Mouse (Mus musculus) stomach, embryonic 16.5 days (tissue): ENCODE measurements around the gene Arhgap35. TPM values are rescaled to one million over a fixed set of nuclear protein-coding genes. Genes with fewer than 3 reads are reported as not detected.
"Not testable (repeated sequence)": the region's sequence is repeated elsewhere in the genome, so short reads cannot be mapped to it uniquely, and the experiment has no call there.

Experiments
- ATAC-seq: fragments of 200-750 bp; cut with Nextera tagmentation; 2 replicates; pipeline ENCODE4 v1.8.0; 2017; ENCODE audit warnings: moderate number of reproducible peaks, moderate TSS enrichment; ENCODE audit not compliant: insufficient read depth, low FRiP score
- H3K27ac ChIP-seq: fragments of 300-500 bp; sonication (generic); 2 replicates; pipeline ENCODE4 v1.5.1; 2014; ENCODE audit warnings: low read length
- H3K27me3 ChIP-seq: fragments of 300-500 bp; sonication (generic); 2 replicates; pipeline ENCODE4 v1.6.1; 2014; ENCODE audit warnings: low read length, control low read depth, mixed read lengths; ENCODE audit not compliant: control insufficient read depth, insufficient read depth
- H3K36me3 ChIP-seq: fragments of 300-500 bp; sonication (generic); 2 replicates; pipeline ENCODE4 v1.6.1; 2014; ENCODE audit warnings: low read length; ENCODE audit not compliant: control insufficient read depth, insufficient read depth
- H3K4me1 ChIP-seq: fragments of 300-500 bp; sonication (generic); 2 replicates; pipeline ENCODE4 v1.6.1; 2014; ENCODE audit warnings: low read length, control low read depth, mixed read lengths; ENCODE audit not compliant: control insufficient read depth, insufficient read depth
- H3K4me2 ChIP-seq: fragments of 300-500 bp; sonication (generic); 2 replicates; pipeline ENCODE4 v1.6.1; 2014; ENCODE audit warnings: low read depth, low read length, mixed read lengths
- H3K4me3 ChIP-seq: fragments of 300-500 bp; sonication (generic); replicated peaks from 2 replicates; pipeline ENCODE4 v1.5.1; 2014; ENCODE audit warnings: mild to moderate bottlenecking, low read length
- H3K9ac ChIP-seq: fragments of 300-500 bp; sonication (generic); 2 replicates; pipeline ENCODE4 v1.6.1; 2014; ENCODE audit warnings: low read length
- H3K9me3 ChIP-seq: fragments of 300-500 bp; sonication (generic); replicated peaks from 2 replicates; pipeline ENCODE4 v1.6.1; 2016; ENCODE audit warnings: low read length, control low read depth; ENCODE audit not compliant: control insufficient read depth
- WGBS: fragments of 180-500 bp; shearing (Covaris S2); extraction: QIAGEN DNeasy Blood & Tissue Kit; methylation state at CpG from one replicate; pipeline ENCODE4 v1.1.7; 2014; 5-methylcytosine and 5-hydroxymethylcytosine counted together
- polyA plus RNA-seq: library from polyadenylated mRNA; unstranded; fragments of >200 nt; fragmentation: Nextera tagmentation; extraction: Ambion mirVana; gene quantifications from 2 replicates; pipeline ENCODE4 v1.2.1, GENCODE M21; 2015

Arhgap35 gene
- polyA plus RNA-seq, 1 experiment from 2014 or later, result 11.4 TPM

DNA sequence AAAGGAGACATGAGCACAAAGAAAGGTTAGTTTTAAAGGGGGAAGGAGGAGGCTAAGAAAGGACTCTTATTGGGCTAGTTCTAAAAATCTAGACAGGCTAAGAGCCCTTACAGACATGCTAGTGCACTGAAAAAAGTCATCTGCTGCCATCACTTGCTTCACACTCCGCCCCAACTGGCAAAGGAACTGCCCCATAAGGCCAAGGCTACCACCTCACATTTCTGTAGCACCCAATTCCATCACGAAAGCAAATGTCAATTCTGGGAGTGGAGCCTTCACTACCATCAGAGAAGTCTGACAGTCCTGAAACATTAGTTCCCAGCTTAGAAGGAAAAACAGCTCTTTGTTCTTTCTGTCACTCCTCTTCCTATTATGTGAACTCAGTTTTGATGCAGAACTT, 4.4 kb downstream of the Arhgap35 start:
- H3K9ac ChIP-seq, result no peak overlapping the region
- H3K36me3 ChIP-seq, result no peaks in the 10 kb centered on the region
- WGBS, result 78% methylated on average over 2 of the region's 2 CpGs
- H3K9me3 ChIP-seq, result no peaks in the 10 kb centered on the region
- no peak overlapping the region for H3K4me3 ChIP-seq
- peaks cover 19% of the 10 kb centered on the region for H3K4me1 ChIP-seq
- no peak overlapping the region for H3K4me2 ChIP-seq
- no peaks in the 10 kb centered on the region for H3K27me3 ChIP-seq
- no peak overlapping the region for H3K27ac ChIP-seq
- ATAC-seq, result no peak

DNA sequence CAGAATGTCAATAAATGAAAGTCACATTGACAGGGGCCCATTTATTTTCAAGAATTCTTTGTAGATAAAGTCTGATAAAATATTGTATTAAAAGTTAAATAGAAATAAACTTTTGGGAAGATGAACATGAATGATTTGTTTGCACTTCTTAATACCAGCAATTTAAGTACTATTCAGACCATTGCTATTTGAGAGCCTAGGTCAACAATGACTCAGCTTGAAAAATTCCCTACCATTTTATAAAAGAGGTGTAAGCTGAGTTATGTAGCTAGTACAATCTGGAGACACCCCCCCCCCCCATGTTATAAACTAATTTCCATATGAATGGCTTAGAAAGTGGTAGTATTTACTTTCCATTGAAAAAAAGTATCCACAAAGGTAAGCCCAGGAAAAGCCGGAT, 5.8 kb downstream of the Arhgap35 start:
- peaks cover 19% of the 10 kb centered on the region for H3K4me1 ChIP-seq
- H3K4me3 ChIP-seq, result no peak overlapping the region
- H3K36me3 ChIP-seq, result no peaks in the 10 kb centered on the region
- H3K9me3 ChIP-seq, result peaks cover 2% of the 10 kb centered on the region; the same call in 1 of the 2 replicates
- no peak overlapping the region for H3K27ac ChIP-seq
- no peak overlapping the region for H3K9ac ChIP-seq
- H3K27me3 ChIP-seq, result no peaks in the 10 kb centered on the region
- H3K4me2 ChIP-seq, result no peak overlapping the region
- no peak for ATAC-seq
- WGBS, result 67% methylated on average over 1 of the region's 1 CpGs

DNA sequence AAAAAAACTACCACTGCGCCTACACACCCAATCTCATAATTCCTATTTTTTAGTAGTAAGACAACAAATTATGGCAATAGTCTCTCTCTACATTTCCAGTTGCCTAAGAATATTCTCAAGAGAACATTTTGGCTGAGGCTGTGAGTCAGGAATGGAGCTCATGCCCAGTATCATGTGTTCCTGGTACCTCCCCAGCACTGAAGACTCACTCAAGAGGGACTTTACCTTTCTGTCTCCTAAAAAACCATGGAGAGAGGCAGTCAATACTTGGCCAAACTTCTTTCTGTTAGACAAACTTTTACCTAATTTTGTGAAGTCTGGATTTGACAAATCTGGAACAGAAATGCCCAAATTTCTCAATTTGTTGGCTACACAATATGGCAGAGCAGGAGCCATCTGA, 6.7 kb downstream of the Arhgap35 start:
- no peak overlapping the region for H3K9ac ChIP-seq
- H3K36me3 ChIP-seq, result no peaks in the 10 kb centered on the region
- peaks cover 4% of the 10 kb centered on the region; the same call in 1 of the 2 replicates for H3K9me3 ChIP-seq
- ATAC-seq, result no peak
- H3K4me2 ChIP-seq, result no peak overlapping the region
- H3K4me3 ChIP-seq, result no peak overlapping the region
- no peaks in the 10 kb centered on the region for H3K27me3 ChIP-seq
- 96% methylated on average over 1 of the region's 1 CpGs for WGBS
- peaks cover 13% of the 10 kb centered on the region for H3K4me1 ChIP-seq
- no peak overlapping the region for H3K27ac ChIP-seq

DNA sequence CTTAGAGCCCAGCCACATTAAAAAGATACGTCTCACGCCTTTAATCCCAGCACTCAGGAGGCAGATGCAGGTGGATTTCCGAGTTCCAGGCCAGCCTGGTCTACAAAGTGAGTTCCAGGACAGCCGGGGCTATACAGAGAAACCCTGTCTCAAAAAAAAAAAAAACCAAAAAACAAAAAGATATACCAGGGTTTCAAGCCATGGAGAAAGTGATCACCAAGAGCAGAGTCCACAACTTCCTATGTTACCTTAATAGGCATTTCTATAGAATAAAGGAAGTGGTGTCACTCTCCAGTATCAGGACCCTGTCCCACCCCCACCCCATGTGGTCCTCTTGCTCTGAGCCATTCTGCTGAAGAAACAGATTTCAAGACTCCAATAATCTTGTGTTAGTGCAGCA, 8.0 kb downstream of the Arhgap35 start:
- not testable (repeated sequence) for H3K36me3 ChIP-seq, H3K27me3 ChIP-seq, H3K4me3 ChIP-seq, H3K4me1 ChIP-seq, H3K9ac ChIP-seq, H3K4me2 ChIP-seq, ATAC-seq, H3K27ac ChIP-seq, H3K9me3 ChIP-seq
- WGBS, result 87% methylated on average over 4 of the region's 4 CpGs

DNA sequence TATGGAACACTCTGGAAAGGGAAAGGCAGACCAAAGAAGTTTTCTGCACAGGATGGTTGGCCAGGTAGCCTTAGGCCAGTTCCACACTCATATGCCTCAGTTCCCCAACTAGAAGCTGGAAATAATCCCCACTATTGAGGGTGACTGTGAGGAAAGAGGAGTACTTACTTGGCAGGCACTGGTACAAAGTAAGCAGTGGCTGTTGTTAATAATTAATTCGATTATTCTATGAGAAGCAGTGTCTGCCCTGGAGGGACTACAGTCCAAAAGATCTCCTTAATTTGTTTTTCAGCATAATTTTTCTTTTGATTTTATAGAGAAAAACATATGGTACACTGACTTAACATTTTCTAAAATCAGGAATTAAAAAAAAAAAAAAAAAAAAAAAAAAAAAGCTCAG, 10.7 kb downstream of the Arhgap35 start:
- 88% methylated on average over 1 of the region's 1 CpGs for WGBS

DNA sequence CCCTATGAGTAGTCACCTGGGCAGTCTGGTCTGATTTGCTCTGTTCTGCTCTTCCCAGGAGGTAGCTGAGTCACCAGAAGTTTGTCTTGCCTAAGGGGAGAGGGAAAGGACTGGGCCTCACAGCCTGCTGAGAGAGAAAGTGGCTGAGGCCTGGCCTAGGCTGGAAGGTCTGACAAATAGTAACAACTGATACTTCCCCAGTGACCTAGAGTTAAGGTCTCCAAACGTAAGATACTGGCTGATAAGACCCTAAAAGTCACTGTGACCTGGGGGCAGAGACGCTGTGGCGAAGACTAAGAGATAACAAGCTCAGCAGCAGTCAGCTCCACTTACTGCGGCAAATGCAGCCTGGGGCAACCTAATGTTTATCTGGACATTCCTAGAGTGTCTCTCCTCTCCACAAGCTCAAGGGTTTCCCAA, 13.1 kb downstream of the Arhgap35 start:
- no peak for ATAC-seq
- 31% methylated on average over 4 of the region's 4 CpGs for WGBS

More for the DNA sequence above, 10.7 kb downstream of the Arhgap35 start:
- Histone ChIP-seq H3K4me1 (peaks cover 3% of the 10 kb centered on the region; the same call in 1 of the 2 replicates), H3K9me3 (peaks cover 4% of the 10 kb centered on the region; the same call in 1 of the 2 replicates), H3K27ac (no peak overlapping the region), H3K27me3 (no peaks in the 10 kb centered on the region), H3K36me3 (no peaks in the 10 kb centered on the region), H3K9ac (no peak overlapping the region), H3K4me2 (no peak overlapping the region), H3K4me3 (no peak overlapping the region)
- ATAC-seq, result no peak

DNA sequence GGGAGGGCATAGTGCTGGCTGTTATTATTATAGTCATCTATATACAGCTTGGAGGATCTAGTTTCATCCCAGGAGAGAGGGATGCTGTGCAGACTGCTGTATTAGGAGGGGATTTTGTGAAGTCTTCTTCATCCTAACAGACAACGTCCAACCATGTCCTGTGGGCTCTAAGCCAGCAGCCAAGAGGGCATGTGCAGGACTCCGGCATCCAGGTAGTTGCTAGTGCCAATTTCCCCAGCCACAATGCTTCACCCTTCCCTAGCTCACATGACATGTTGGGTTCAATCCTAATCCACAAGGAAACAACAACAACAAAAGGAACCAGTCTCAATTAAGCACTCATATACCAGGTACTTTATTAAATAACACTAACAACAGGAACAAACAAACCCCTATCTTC, 15.8 kb downstream of the Arhgap35 start:
- WGBS, result 75% methylated on average over 2 of the region's 2 CpGs
- no peaks in the 10 kb centered on the region for H3K27me3 ChIP-seq
- no peak overlapping the region for H3K4me3 ChIP-seq
- peaks cover 3% of the 10 kb centered on the region; the same call in 1 of the 2 replicates for H3K9me3 ChIP-seq
- H3K27ac ChIP-seq, result no peak overlapping the region
- H3K36me3 ChIP-seq, result no peaks in the 10 kb centered on the region
- no peak overlapping the region for H3K9ac ChIP-seq
- H3K4me2 ChIP-seq, result no peak overlapping the region
- ATAC-seq, result no peak
- peaks cover 3% of the 10 kb centered on the region; the same call in 1 of the 2 replicates for H3K4me1 ChIP-seq

More for the DNA sequence above, 13.1 kb downstream of the Arhgap35 start:
- H3K36me3 ChIP-seq, result no peaks in the 10 kb centered on the region
- no peak overlapping the region for H3K4me2 ChIP-seq
- H3K4me1 ChIP-seq, result peaks cover 3% of the 10 kb centered on the region; the same call in 1 of the 2 replicates
- H3K27me3 ChIP-seq, result no peaks in the 10 kb centered on the region
- H3K9ac ChIP-seq, result peak overlapping the region; percentile 3; the same call in 1 of the 2 replicates
- H3K4me3 ChIP-seq, result no peak overlapping the region
- no peak overlapping the region for H3K27ac ChIP-seq
- H3K9me3 ChIP-seq, result peaks cover 4% of the 10 kb centered on the region; the same call in 1 of the 2 replicates

DNA sequence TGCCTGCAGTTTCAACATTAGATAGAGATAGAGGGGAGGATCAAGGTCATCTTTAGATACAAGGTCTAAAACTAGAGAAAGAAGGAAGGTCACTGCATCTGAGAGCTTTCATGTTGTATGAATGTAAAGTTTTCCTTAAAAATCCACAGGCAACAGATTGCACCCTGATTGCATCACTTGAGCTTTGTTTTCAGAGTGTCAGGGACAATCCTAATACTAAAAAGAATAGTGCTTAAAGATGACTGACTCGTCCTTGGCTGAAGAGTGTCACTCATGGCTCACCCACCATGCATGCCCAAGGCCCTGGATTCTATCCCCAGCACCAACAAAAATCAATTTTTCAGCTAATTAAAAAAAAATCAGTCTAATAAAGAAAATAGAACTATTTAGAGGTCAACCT, 23.5 kb downstream of the Arhgap35 start:
- H3K4me2 ChIP-seq, result no peak overlapping the region
- no peaks in the 10 kb centered on the region; the same call in 1 of the 2 replicates for H3K36me3 ChIP-seq
- H3K9me3 ChIP-seq, result no peaks in the 10 kb centered on the region
- H3K27ac ChIP-seq, result no peak overlapping the region
- ATAC-seq, result no peak
- 66% methylated on average over 1 of the region's 1 CpGs for WGBS
- H3K4me1 ChIP-seq, result 0 out of 2 replicates have a peak, but pooled peaks cover 3% of the 10 kb centered on the region
- H3K4me3 ChIP-seq, result no peak overlapping the region
- H3K9ac ChIP-seq, result no peak overlapping the region
- no peaks in the 10 kb centered on the region for H3K27me3 ChIP-seq

DNA sequence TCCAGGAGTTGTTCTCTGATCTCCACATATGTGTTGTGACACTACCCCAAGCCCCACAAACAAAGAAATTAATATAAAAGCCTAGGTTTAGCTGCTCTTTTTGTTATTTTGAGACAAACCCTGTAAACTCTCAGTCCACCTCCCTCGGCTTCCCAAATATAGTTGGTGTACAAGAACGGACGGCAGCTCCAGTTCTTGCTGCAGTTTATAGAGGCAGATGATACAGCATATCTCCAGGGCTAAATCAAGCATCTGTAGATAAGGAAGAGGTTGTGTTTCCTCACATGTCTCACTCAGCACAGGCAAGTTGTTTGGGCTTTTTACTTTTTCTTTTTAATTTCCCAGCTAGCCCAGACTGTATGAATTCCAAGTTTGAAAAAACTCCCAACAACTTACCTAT, 27.1 kb downstream of the Arhgap35 start:
- Histone ChIP-seq H3K9ac (no peak overlapping the region), H3K4me2 (no peak overlapping the region), H3K27me3 (no peaks in the 10 kb centered on the region), H3K4me3 (no peak overlapping the region), H3K27ac (no peak overlapping the region), H3K36me3 (no peaks in the 10 kb centered on the region), H3K4me1 (0 out of 2 replicates have a peak, but pooled peaks cover 3% of the 10 kb centered on the region), H3K9me3 (no peaks in the 10 kb centered on the region)
- WGBS, result 85% methylated on average over 3 of the region's 3 CpGs
- no peak for ATAC-seq
